Mouse (Mus musculus) heart, postnatal 0 days (tissue): ENCODE data around the gene Pdlim7. TPM values are rescaled to one million over a fixed set of nuclear protein-coding genes. Genes with fewer than 3 reads are reported as not detected.

Experiments
- ATAC-seq: fragments of 200-750 bp; cut with Nextera tagmentation; 2 replicates; pipeline ENCODE4 v1.8.0; 2017; ENCODE audit warnings: low read depth, moderate number of reproducible peaks, moderate library complexity; ENCODE audit not compliant: insufficient read depth
- DNase-seq: peaks from one replicate; pipeline ENCODE4 v3.0.0-alpha.2; 2016; ENCODE audit warnings: low spot score
- H3K27ac ChIP-seq: fragments of 300-500 bp; sonication (generic); 2 replicates; pipeline ENCODE4 v1.5.1; 2014; ENCODE audit warnings: low read depth, mild to moderate bottlenecking
- H3K27me3 ChIP-seq: fragments of 300-500 bp; sonication (generic); 2 replicates; pipeline ENCODE4 v1.6.1; 2014; ENCODE audit warnings: low read length, mixed read lengths; ENCODE audit not compliant: control insufficient read depth, insufficient read depth
- H3K36me3 ChIP-seq: fragments of 300-500 bp; sonication (generic); replicated peaks from 2 replicates; pipeline ENCODE4 v1.6.1; 2014; ENCODE audit warnings: low read length, mixed read lengths; ENCODE audit not compliant: control insufficient read depth, insufficient read depth
- H3K4me1 ChIP-seq: fragments of 300-500 bp; sonication (generic); 2 replicates; pipeline ENCODE4 v1.6.1; 2014; ENCODE audit warnings: antibody characterized with exemption; ENCODE audit not compliant: control insufficient read depth, insufficient read depth
- H3K4me2 ChIP-seq: fragments of 300-500 bp; sonication (generic); 2 replicates; pipeline ENCODE4 v1.6.1; 2014; ENCODE audit warnings: low read depth, mild to moderate bottlenecking, low read length, moderate library complexity
- H3K4me3 ChIP-seq: fragments of 300-500 bp; sonication (generic); 2 replicates; pipeline ENCODE4 v1.5.1; 2014; ENCODE audit warnings: low read depth, low read length
- H3K9ac ChIP-seq: fragments of 300-500 bp; sonication (generic); replicated peaks from 2 replicates; pipeline ENCODE4 v1.6.1; 2014; ENCODE audit warnings: low read depth, low read length, mixed read lengths
- H3K9me3 ChIP-seq: fragments of 300-500 bp; sonication (generic); replicated peaks from 2 replicates; pipeline ENCODE4 v1.6.1; 2016; ENCODE audit warnings: low read length; ENCODE audit not compliant: control insufficient read depth
- CTCF ChIP-seq: IDR thresholded peaks from 2 replicates; pipeline ENCODE4 v1.5.1; 2016; ENCODE audit warnings: antibody characterized with exemption, control low read depth, low read depth
- EP300 ChIP-seq: IDR thresholded peaks from 2 replicates; pipeline ENCODE4 v1.6.1; 2016; ENCODE audit warnings: antibody characterized with exemption, low read depth
- WGBS: fragments of 180-500 bp; shearing (Covaris S2); extraction: QIAGEN DNeasy Blood & Tissue Kit; methylation state at CpG from one replicate; pipeline ENCODE4 v1.1.7; 2014; 5-methylcytosine and 5-hydroxymethylcytosine counted together
- polyA plus RNA-seq: library from polyadenylated mRNA; unstranded; fragments of >200 nt; fragmentation: Nextera tagmentation; extraction: Ambion mirVana; gene quantifications from 2 replicates; pipeline ENCODE4 v1.2.1, GENCODE M21; 2015
- total RNA-seq: library from RNA; depleted of rRNA; stranded (reverse); fragments of >200 nt; gene quantifications from 2 replicates; pipeline ENCODE4 v1.2.3, GENCODE M21; 2014; ENCODE audit warnings: low replicate concordance

The Pdlim7 gene
- total and polyA plus RNA-seq, 2 experiments from 2014 or later = 186 to 210 TPM

DNA sequence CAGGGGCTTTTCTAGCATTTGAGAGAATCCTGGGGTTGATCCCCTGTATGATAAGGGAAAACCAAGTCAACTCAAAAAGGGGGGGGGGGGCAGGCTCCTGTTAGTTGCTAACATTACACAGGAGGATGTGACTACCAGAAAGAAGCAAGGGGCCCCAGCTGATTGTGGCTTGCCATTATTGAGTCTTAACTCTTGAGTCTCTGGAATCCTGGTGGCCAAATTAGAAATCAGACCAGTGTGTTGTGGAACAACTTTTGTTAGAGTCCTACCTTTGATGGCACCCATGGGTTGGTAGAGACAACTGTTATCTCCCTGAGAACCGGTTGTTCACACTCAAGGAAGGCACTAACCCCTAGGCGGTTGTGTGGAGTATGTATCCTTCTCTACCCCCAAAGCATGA is 50.5 kb downstream of the Pdlim7 start:
- H3K4me1 ChIP-seq = peaks cover 13% of the 10 kb centered on the region
- H3K9me3 ChIP-seq = no peaks in the 10 kb centered on the region
- DNase-seq (no peak), ATAC-seq (no peak)
- H3K36me3 ChIP-seq = peaks cover 32% of the 10 kb centered on the region
- TF ChIP-seq CTCF (no peak), EP300 (no peak)
- H3K27me3 ChIP-seq = peaks cover 30% of the 10 kb centered on the region
- H3K4me3 ChIP-seq = no peak overlapping the region
- no peak overlapping the region for H3K27ac ChIP-seq
- H3K4me2 ChIP-seq = no peak overlapping the region
- no peak overlapping the region for H3K9ac ChIP-seq
- 50% methylated on average over 2 of the region's 2 CpGs for WGBS

DNA sequence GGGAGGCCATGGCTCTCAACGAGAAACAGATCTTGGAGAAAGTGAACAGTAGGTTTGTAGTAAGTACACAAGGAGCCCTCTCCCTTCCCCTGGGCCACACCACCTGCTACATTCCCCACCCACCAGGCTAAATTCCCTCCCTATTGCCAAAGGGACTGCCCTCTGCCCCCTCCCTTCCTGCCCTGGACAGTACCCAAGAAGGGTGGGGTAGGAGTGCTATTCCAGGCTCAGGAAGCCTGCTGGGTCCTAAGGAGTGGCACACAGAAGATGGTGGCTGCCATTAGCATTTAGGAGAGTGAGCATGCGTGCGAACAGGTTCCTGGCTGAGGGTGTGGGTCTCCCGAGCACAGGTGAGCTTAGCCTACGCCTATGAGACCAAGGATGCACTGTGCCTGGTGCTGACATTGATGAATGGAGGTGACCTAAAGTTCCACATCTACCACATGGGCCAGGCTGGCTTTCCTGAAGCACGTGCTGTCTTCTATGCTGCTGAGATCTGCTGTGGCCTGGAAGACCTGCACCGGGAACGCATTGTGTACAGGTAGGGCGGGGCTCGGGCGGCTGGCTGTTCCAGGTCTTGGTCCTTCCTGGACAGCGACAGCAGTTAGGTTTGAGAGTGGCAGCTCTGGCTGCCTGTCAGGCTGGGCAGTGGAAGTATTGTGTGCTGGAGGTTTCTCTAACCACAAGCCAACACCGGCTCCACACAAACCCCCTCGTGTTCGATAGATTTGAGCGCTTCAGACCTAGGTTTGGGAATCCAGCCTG is 61.5 kb downstream of the Pdlim7 start:
- Histone ChIP-seq H3K4me3 (no peak overlapping the region), H3K4me2 (no peak overlapping the region), H3K9ac (no peak overlapping the region), H3K4me1 (peaks cover 36% of the 10 kb centered on the region), H3K36me3 (peaks cover 68% of the 10 kb centered on the region), H3K27me3 (no peaks in the 10 kb centered on the region), H3K9me3 (no peaks in the 10 kb centered on the region), H3K27ac (no peak overlapping the region)
- WGBS = 91% methylated on average over 16 of the region's 16 CpGs
- no peak for ATAC-seq
- DNase-seq = no peak
- TF ChIP-seq CTCF (no peak), EP300 (no peak)

DNA sequence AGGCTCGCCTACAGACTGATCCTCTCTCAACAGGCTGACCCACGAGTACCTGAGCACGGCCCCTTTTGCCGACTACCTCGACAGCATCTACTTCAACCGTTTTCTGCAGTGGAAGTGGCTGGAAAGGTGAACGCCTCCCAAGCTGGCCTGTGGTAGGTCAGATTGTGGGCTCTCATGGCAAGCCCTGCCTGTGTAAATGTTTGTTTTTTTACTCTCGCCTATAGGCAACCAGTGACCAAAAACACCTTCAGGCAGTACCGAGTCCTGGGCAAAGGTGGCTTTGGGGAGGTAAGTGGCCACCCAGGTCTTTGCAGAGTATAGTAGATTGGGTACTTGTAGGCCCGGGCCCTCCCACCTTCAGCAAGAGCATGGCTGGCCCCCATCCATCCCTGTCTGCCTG is 62.2 kb downstream of the Pdlim7 start:
- peak overlapping the region; percentile 79; the same call in 1 of the 2 replicates for H3K27ac ChIP-seq
- no peaks in the 10 kb centered on the region for H3K27me3 ChIP-seq
- H3K4me1 ChIP-seq = peaks cover 42% of the 10 kb centered on the region
- no peak overlapping the region for H3K4me2 ChIP-seq
- no peaks in the 10 kb centered on the region for H3K9me3 ChIP-seq
- 89% methylated on average over 10 of the region's 10 CpGs for WGBS
- H3K9ac ChIP-seq = no peak overlapping the region
- ATAC-seq (no peak), DNase-seq (no peak)
- H3K36me3 ChIP-seq = peaks cover 62% of the 10 kb centered on the region
- no peak overlapping the region for H3K4me3 ChIP-seq
- TF ChIP-seq CTCF (no peak), EP300 (no peak)

DNA sequence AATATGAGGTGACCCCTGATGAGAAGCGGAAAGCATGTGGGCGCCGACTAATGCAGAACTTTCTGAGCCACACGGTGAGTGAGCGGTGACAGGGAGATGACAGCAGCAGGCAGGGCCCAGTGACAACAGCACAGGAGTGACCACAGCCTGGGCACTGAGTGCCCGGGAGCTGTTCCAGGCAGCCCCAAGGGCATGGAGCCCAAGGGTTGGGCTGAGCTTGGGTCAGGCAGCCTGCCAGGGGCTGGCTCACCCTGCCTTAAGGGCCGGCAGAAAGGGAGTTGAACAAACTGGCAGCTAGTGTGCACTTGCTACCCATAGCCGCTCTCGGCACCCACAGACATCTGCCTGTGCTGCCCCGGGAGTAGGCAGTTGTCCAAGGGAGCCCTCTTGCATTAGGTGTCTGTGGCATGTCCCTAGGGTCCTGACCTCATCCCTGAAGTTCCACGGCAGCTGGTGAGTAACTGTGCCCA is 62.9 kb downstream of the Pdlim7 start:
- H3K4me3 ChIP-seq = no peak overlapping the region
- H3K4me2 ChIP-seq = 0 out of 2 replicates have a peak overlapping the region, but pooled peaks have one; percentile 16
- peaks cover 50% of the 10 kb centered on the region for H3K4me1 ChIP-seq
- WGBS = 40% methylated on average over 11 of the region's 11 CpGs
- ATAC-seq = peak; percentile 95
- peaks cover 54% of the 10 kb centered on the region for H3K36me3 ChIP-seq
- no peak overlapping the region for H3K9ac ChIP-seq
- H3K9me3 ChIP-seq = no peaks in the 10 kb centered on the region
- H3K27me3 ChIP-seq = no peaks in the 10 kb centered on the region
- peak overlapping the region; percentile 79 for H3K27ac ChIP-seq
- DNase-seq = peak; percentile 87
- TF ChIP-seq CTCF (no peak), EP300 (peak; percentile 60)

DNA sequence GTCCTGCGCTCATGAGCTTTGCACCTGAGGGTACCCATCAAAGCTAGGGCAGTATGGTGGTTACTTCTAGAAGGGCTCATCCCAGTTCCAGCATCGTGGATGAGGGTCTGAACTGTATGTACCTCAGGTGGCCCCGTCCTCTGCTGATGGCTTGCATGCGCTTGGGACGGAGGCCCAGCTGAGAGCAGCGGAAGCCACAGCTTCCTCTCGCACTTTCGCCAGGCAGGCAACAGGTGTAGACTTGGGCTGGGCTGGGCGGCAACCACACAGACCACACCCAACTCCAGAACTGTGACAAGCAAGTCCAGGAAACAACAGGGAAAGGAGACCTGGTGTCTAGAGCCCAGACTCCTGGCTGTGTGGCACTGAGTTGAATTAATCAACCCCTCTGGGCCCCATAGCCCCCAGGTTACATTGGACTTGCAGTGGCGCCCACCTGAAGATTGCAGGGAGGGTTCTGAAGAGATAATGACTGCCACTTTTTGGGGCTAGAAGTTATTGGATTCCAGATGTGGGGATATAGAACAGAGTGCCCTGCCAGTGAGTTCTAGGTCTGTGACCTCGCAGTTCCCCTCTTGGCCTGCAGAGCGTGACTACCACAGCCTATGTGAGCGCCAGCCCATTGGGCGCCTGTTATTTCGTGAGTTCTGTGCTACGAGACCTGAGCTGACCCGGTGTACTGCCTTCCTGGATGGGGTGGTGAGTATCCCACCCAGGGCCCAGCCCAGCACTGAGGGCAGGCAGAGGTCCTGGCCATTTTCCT is 63.6 kb downstream of the Pdlim7 start:
- no peaks in the 10 kb centered on the region for H3K27me3 ChIP-seq
- 80% methylated on average over 16 of the region's 17 CpGs for WGBS
- H3K9me3 ChIP-seq = no peaks in the 10 kb centered on the region
- no peak overlapping the region for H3K9ac ChIP-seq
- peaks cover 50% of the 10 kb centered on the region for H3K4me1 ChIP-seq
- no peak for DNase-seq
- ATAC-seq = no peak
- no peak for TF ChIP-seq CTCF
- TF ChIP-seq EP300 = no peak
- peak overlapping the region; percentile 79 for H3K27ac ChIP-seq
- H3K36me3 ChIP-seq = peaks cover 47% of the 10 kb centered on the region
- no peak overlapping the region for H3K4me3 ChIP-seq
- peak overlapping the region; percentile 9; the same call in 1 of the 2 replicates for H3K4me2 ChIP-seq
